Mouse (Mus musculus) midbrain, embryonic 12.5 days (tissue): ENCODE data around the gene Tcp11l2. TPM values are rescaled to one million over a fixed set of nuclear protein-coding genes. Genes with fewer than 3 reads are reported as not detected.

ENCODE experiments used
- ATAC-seq: fragments of 200-750 bp; cut with Nextera tagmentation; 2 replicates; pipeline ENCODE4 v1.8.0; 2017; ENCODE audit warnings: low read depth, moderate TSS enrichment, moderate library complexity; ENCODE audit not compliant: low FRiP score
- H3K27ac ChIP-seq: fragments of 300-500 bp; sonication (generic); replicated peaks from 2 replicates; pipeline ENCODE4 v1.5.1; 2016; ENCODE audit warnings: mild to moderate bottlenecking
- H3K27me3 ChIP-seq: fragments of 300-500 bp; sonication (generic); 2 replicates; pipeline ENCODE4 v1.6.1; 2016; ENCODE audit warnings: mild to moderate bottlenecking
- H3K36me3 ChIP-seq: fragments of 300-500 bp; sonication (generic); 2 replicates; pipeline ENCODE4 v1.6.1; 2016
- H3K4me1 ChIP-seq: fragments of 300-500 bp; sonication (generic); 2 replicates; pipeline ENCODE4 v1.6.1; 2016
- H3K4me2 ChIP-seq: fragments of 300-500 bp; sonication (generic); replicated peaks from 2 replicates; pipeline ENCODE4 v1.6.1; 2016; ENCODE audit warnings: mild to moderate bottlenecking, moderate library complexity
- H3K4me3 ChIP-seq: fragments of 300-500 bp; sonication (generic); 2 replicates; pipeline ENCODE4 v1.5.1; 2016; ENCODE audit warnings: mild to moderate bottlenecking
- H3K9ac ChIP-seq: fragments of 300-500 bp; sonication (generic); replicated peaks from 2 replicates; pipeline ENCODE4 v1.6.1; 2016; ENCODE audit warnings: mild to moderate bottlenecking, moderate library complexity
- H3K9me3 ChIP-seq: fragments of 300-500 bp; sonication (generic); 2 replicates; pipeline ENCODE4 v1.6.1; 2016; ENCODE audit warnings: mild to moderate bottlenecking
- WGBS: fragments of 180-500 bp; shearing (Covaris S2); methylation state at CpG from one replicate; pipeline ENCODE4 v1.1.7; 2016; 5-methylcytosine and 5-hydroxymethylcytosine counted together
- polyA plus RNA-seq: library from polyadenylated mRNA; unstranded; fragments of >200 nt; fragmentation: Nextera tagmentation; extraction: Ambion mirVana; gene quantifications from 2 replicates; pipeline ENCODE4 v1.2.1, GENCODE M21; 2016

Tcp11l2 gene
- polyA plus RNA-seq, 1 experiment from 2014 or later: 15.8 TPM

GRCm38 (mm10) chr10:84542802-84543658 lies 33.4 kb upstream of the Tcp11l2 start:
- H3K27me3 ChIP-seq: no peaks in the 10 kb centered on the region
- no peak overlapping the region for H3K27ac ChIP-seq
- WGBS: 84% methylated on average over 11 of the region's 11 CpGs
- H3K4me3 ChIP-seq: no peak overlapping the region
- no peak overlapping the region for H3K4me2 ChIP-seq
- no peak for ATAC-seq
- H3K36me3 ChIP-seq: no peaks in the 10 kb centered on the region
- no peak overlapping the region for H3K9ac ChIP-seq
- no peaks in the 10 kb centered on the region for H3K4me1 ChIP-seq
- H3K9me3 ChIP-seq: no peaks in the 10 kb centered on the region

GRCm38 (mm10) chr10:84544841-84545610 lies 31.4 kb upstream of the Tcp11l2 start:
- Histone ChIP-seq H3K9ac (no peak overlapping the region), H3K4me2 (no peak overlapping the region), H3K27me3 (no peaks in the 10 kb centered on the region), H3K4me1 (no peaks in the 10 kb centered on the region), H3K36me3 (no peaks in the 10 kb centered on the region), H3K4me3 (no peak overlapping the region), H3K27ac (no peak overlapping the region), H3K9me3 (no peaks in the 10 kb centered on the region)
- 74% methylated on average over 7 of the region's 7 CpGs for WGBS
- ATAC-seq: no peak

- Histone ChIP-seq H3K4me2 (no peak overlapping the region), H3K27ac (no peak overlapping the region)
- WGBS: 79% methylated on average over 17 of the region's 17 CpGs
These were observed 27.1 kb upstream of the Tcp11l2 start for GRCm38 (mm10) chr10:84549146-84549919.

GRCm38 (mm10) chr10:84549920-84550293 lies 26.5 kb upstream of the Tcp11l2 start:
- Histone ChIP-seq H3K9me3 (peaks cover 3% of the 10 kb centered on the region; the same call in 1 of the 2 replicates), H3K4me2 (no peak overlapping the region), H3K27ac (no peak overlapping the region), H3K4me3 (no peak overlapping the region), H3K9ac (no peak overlapping the region), H3K36me3 (no peaks in the 10 kb centered on the region), H3K4me1 (no peaks in the 10 kb centered on the region), H3K27me3 (no peaks in the 10 kb centered on the region)
- WGBS: 89% methylated on average over 10 of the region's 10 CpGs
- ATAC-seq: no peak

More at GRCm38 (mm10) chr10:84549146-84549919, 27.1 kb upstream of the Tcp11l2 start:
- H3K4me1 ChIP-seq: no peaks in the 10 kb centered on the region
- H3K9ac ChIP-seq: no peak overlapping the region
- H3K9me3 ChIP-seq: peaks cover 3% of the 10 kb centered on the region; the same call in 1 of the 2 replicates
- no peak for ATAC-seq
- no peaks in the 10 kb centered on the region for H3K36me3 ChIP-seq
- H3K4me3 ChIP-seq: no peak overlapping the region
- H3K27me3 ChIP-seq: no peaks in the 10 kb centered on the region

GRCm38 (mm10) chr10:84551846-84552245 lies 24.6 kb upstream of the Tcp11l2 start:
- peaks cover 3% of the 10 kb centered on the region; the same call in 1 of the 2 replicates for H3K9me3 ChIP-seq
- no peak overlapping the region for H3K4me3 ChIP-seq
- no peak overlapping the region for H3K4me2 ChIP-seq
- no peak for ATAC-seq
- no peaks in the 10 kb centered on the region for H3K4me1 ChIP-seq
- no peaks in the 10 kb centered on the region for H3K36me3 ChIP-seq
- H3K27ac ChIP-seq: no peak overlapping the region
- WGBS: 92% methylated on average over 3 of the region's 3 CpGs
- H3K27me3 ChIP-seq: no peaks in the 10 kb centered on the region
- H3K9ac ChIP-seq: no peak overlapping the region

GRCm38 (mm10) chr10:84552477-84552876 lies 23.9 kb upstream of the Tcp11l2 start:
- Histone ChIP-seq H3K9me3 (peaks cover 3% of the 10 kb centered on the region; the same call in 1 of the 2 replicates), H3K27ac (no peak overlapping the region), H3K4me2 (no peak overlapping the region), H3K4me1 (no peaks in the 10 kb centered on the region), H3K36me3 (no peaks in the 10 kb centered on the region), H3K4me3 (no peak overlapping the region), H3K27me3 (no peaks in the 10 kb centered on the region), H3K9ac (no peak overlapping the region)
- 85% methylated on average over 2 of the region's 2 CpGs for WGBS
- ATAC-seq: no peak

GRCm38 (mm10) chr10:84554291-84555009 lies 22.0 kb upstream of the Tcp11l2 start:
- H3K27ac ChIP-seq: no peak overlapping the region
- ATAC-seq: no peak

GRCm38 (mm10) chr10:84556120-84556519 lies 20.3 kb upstream of the Tcp11l2 start:
- Histone ChIP-seq H3K4me2 (no peak overlapping the region), H3K4me3 (no peak overlapping the region), H3K27ac (no peak overlapping the region), H3K36me3 (no peaks in the 10 kb centered on the region), H3K27me3 (no peaks in the 10 kb centered on the region), H3K9ac (no peak overlapping the region), H3K9me3 (peaks cover 12% of the 10 kb centered on the region; the same call in 1 of the 2 replicates), H3K4me1 (no peaks in the 10 kb centered on the region)
- no peak for ATAC-seq
- 85% methylated on average over 2 of the region's 2 CpGs for WGBS

More at GRCm38 (mm10) chr10:84554291-84555009, 22.0 kb upstream of the Tcp11l2 start:
- Histone ChIP-seq H3K4me3 (no peak overlapping the region), H3K9ac (no peak overlapping the region), H3K9me3 (peaks cover 13% of the 10 kb centered on the region; the same call in 1 of the 2 replicates), H3K4me1 (no peaks in the 10 kb centered on the region), H3K27me3 (no peaks in the 10 kb centered on the region), H3K36me3 (no peaks in the 10 kb centered on the region), H3K4me2 (no peak overlapping the region)
- 37% methylated on average over 6 of the region's 6 CpGs for WGBS

- H3K9ac ChIP-seq: no peak overlapping the region
- H3K4me2 ChIP-seq: no peak overlapping the region
- no peaks in the 10 kb centered on the region for H3K4me1 ChIP-seq
- WGBS: 89% methylated on average over 1 of the region's 1 CpGs
- 0 out of 2 replicates have a peak, but pooled peaks cover 10% of the 10 kb centered on the region for H3K9me3 ChIP-seq
- no peak overlapping the region for H3K27ac ChIP-seq
- no peaks in the 10 kb centered on the region for H3K36me3 ChIP-seq
- H3K27me3 ChIP-seq: 0 out of 2 replicates have a peak, but pooled peaks cover 2% of the 10 kb centered on the region
- no peak for ATAC-seq
- H3K4me3 ChIP-seq: no peak overlapping the region
These were observed 17.9 kb upstream of the Tcp11l2 start for GRCm38 (mm10) chr10:84558511-84558910.

- Histone ChIP-seq H3K4me1 (no peaks in the 10 kb centered on the region), H3K27me3 (0 out of 2 replicates have a peak, but pooled peaks cover 2% of the 10 kb centered on the region), H3K9me3 (0 out of 2 replicates have a peak, but pooled peaks cover 10% of the 10 kb centered on the region), H3K4me2 (no peak overlapping the region), H3K9ac (no peak overlapping the region), H3K27ac (no peak overlapping the region), H3K4me3 (no peak overlapping the region), H3K36me3 (no peaks in the 10 kb centered on the region)
- no peak for ATAC-seq
- WGBS: 82% methylated on average over 4 of the region's 4 CpGs
These were observed 16.4 kb upstream of the Tcp11l2 start for GRCm38 (mm10) chr10:84559986-84560385.

- 62% methylated on average over 5 of the region's 5 CpGs for WGBS
- ATAC-seq: no peak
These were observed 14.3 kb upstream of the Tcp11l2 start for GRCm38 (mm10) chr10:84562121-84562520.

More at GRCm38 (mm10) chr10:84562121-84562520, 14.3 kb upstream of the Tcp11l2 start:
- Histone ChIP-seq H3K9ac (no peak overlapping the region), H3K27me3 (0 out of 2 replicates have a peak, but pooled peaks cover 2% of the 10 kb centered on the region), H3K4me2 (no peak overlapping the region), H3K4me3 (no peak overlapping the region), H3K4me1 (no peaks in the 10 kb centered on the region), H3K9me3 (0 out of 2 replicates have a peak, but pooled peaks cover 10% of the 10 kb centered on the region), H3K36me3 (no peaks in the 10 kb centered on the region), H3K27ac (no peak overlapping the region)
